In the genomic region with DNA sequence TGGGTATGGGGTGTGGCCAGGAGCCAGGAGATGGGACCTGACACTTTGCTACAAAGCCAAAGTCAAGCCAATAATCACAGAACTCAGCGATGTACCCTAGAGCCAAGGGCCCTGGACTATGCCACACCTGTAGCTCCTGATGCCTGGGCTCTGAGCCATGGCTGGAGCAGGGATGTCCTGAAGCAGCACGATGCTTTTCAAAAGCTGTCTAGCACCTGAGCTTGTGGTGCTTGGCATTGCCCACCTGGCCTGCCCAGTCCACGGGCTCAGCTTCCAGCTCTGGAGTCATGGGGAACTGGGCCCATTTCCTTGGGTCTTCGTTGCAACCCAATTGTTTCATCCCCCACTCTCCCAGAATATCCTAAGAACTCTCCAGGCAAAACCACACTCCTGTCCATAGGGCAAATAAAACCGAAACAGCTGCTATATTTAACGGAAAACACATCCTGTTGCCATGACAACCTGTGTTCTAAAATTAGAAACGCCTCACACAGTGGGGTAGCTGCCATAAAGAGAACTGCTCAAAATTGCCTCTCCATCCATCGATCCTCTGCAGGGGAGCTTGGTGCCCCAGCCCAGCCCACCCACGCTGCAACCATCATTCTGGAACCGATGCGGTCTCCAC, we compare ENCODE assay signal across 8 mouse cellular contexts.
A peak's percentile ranks its signal among the peaks of the same experiment; 100 is the strongest.
DNase-seq lines count a peak whose midpoint lies in the region; ATAC-seq lines count a peak whose summit lies in the region.

No protein-coding gene starts in this region.

- peak; percentile 79 for ATAC-seq in forebrain, embryonic 13.5 days
- ATAC-seq in intestine, embryonic 16.5 days: peak; percentile 73
- ATAC-seq in midbrain, embryonic 12.5 days (ENCODE audit: low FRiP score, low read depth): 0 out of 2 replicates have a peak, but pooled peaks have one; percentile 38

- H3K4me3 ChIP-seq in forebrain, embryonic 13.5 days: no peak overlapping the region
- H3K4me3 ChIP-seq in forebrain, embryonic 10.5 days: no peak overlapping the region
- H3K4me3 ChIP-seq in intestine, embryonic 16.5 days (ENCODE audit: low read length): no peak overlapping the region
- H3K4me3 ChIP-seq in midbrain, embryonic 12.5 days: no peak overlapping the region

- H3K9ac ChIP-seq in forebrain, embryonic 13.5 days: no peak overlapping the region
- H3K9ac ChIP-seq in intestine, embryonic 16.5 days (ENCODE audit: low read depth, low read length): no peak overlapping the region
- no peak overlapping the region for H3K9ac ChIP-seq in midbrain, embryonic 12.5 days (replicated peaks)

- H3K27ac ChIP-seq in forebrain, embryonic 13.5 days: peak overlapping the region; percentile 66
- H3K27ac ChIP-seq in forebrain, embryonic 10.5 days: no peak overlapping the region
- H3K27ac ChIP-seq in intestine, embryonic 16.5 days (ENCODE audit: low read length): no peak overlapping the region
- H3K27ac ChIP-seq in midbrain, embryonic 12.5 days (replicated peaks): no peak overlapping the region

- peak overlapping the region; percentile 6; the same call in 1 of the 2 replicates for H3K4me2 ChIP-seq in forebrain, embryonic 13.5 days
- H3K4me2 ChIP-seq in intestine, embryonic 16.5 days (ENCODE audit: low read depth, low read length): no peak overlapping the region
- 0 out of 2 replicates have a peak overlapping the region, but pooled peaks have one; percentile 9 for H3K4me2 ChIP-seq in midbrain, embryonic 12.5 days (replicated peaks)

- H3K9me3 ChIP-seq in forebrain, embryonic 13.5 days (replicated peaks): no peaks in the 10 kb centered on the region
- H3K9me3 ChIP-seq in forebrain, embryonic 10.5 days: no peaks in the 10 kb centered on the region
- no peaks in the 10 kb centered on the region for H3K9me3 ChIP-seq in intestine, embryonic 16.5 days (ENCODE audit: control insufficient read depth, low read length)
- no peaks in the 10 kb centered on the region for H3K9me3 ChIP-seq in midbrain, embryonic 12.5 days

- H3K36me3 ChIP-seq in forebrain, embryonic 13.5 days (ENCODE audit: poor library complexity, severe bottlenecking): no peaks in the 10 kb centered on the region
- no peaks in the 10 kb centered on the region for H3K36me3 ChIP-seq in forebrain, embryonic 10.5 days (replicated peaks)
- H3K36me3 ChIP-seq in intestine, embryonic 16.5 days (ENCODE audit: control insufficient read depth, insufficient read depth, low read length): no peaks in the 10 kb centered on the region
- H3K36me3 ChIP-seq in midbrain, embryonic 12.5 days: no peaks in the 10 kb centered on the region

- no peaks in the 10 kb centered on the region for H3K27me3 ChIP-seq in forebrain, embryonic 13.5 days
- no peaks in the 10 kb centered on the region for H3K27me3 ChIP-seq in forebrain, embryonic 10.5 days (ENCODE audit: poor library complexity, severe bottlenecking)
- no peaks in the 10 kb centered on the region for H3K27me3 ChIP-seq in intestine, embryonic 16.5 days (replicated peaks; ENCODE audit: control insufficient read depth, insufficient read depth, low read length)
- no peaks in the 10 kb centered on the region for H3K27me3 ChIP-seq in midbrain, embryonic 12.5 days

- no peak for DNase-seq in forebrain, embryonic 10.5 days (ENCODE audit: extremely low spot score, low spot score)
- DNase-seq in thymus, postnatal 14 days: peak; percentile 21
- DNase-seq in thymus, postnatal 36 days: no peak
- DNase-seq in ovary, postnatal 36 days (ENCODE audit: low spot score): no peak
- no peak for DNase-seq in gastrocnemius, postnatal 25 days

- whole genome bisulfite sequencing in forebrain, embryonic 13.5 days: 48% methylated on average over 11 of the region's 11 CpGs
- 78% methylated on average over 11 of the region's 11 CpGs for WGBS in forebrain, embryonic 10.5 days
- 37% methylated on average over 11 of the region's 11 CpGs for WGBS in intestine, embryonic 16.5 days
- 58% methylated on average over 11 of the region's 11 CpGs for WGBS in midbrain, embryonic 12.5 days

- peaks cover 17% of the 10 kb centered on the region for H3K4me1 ChIP-seq in forebrain, embryonic 13.5 days
- peaks cover 18% of the 10 kb centered on the region for H3K4me1 ChIP-seq in forebrain, embryonic 10.5 days
- H3K4me1 ChIP-seq in intestine, embryonic 16.5 days (ENCODE audit: control insufficient read depth, insufficient read depth, low read length): peaks cover 8% of the 10 kb centered on the region; the same call in 1 of the 2 replicates
- peaks cover 12% of the 10 kb centered on the region for H3K4me1 ChIP-seq in midbrain, embryonic 12.5 days
